ENCODE assay signal across 11 mouse cellular contexts in the genomic region with DNA sequence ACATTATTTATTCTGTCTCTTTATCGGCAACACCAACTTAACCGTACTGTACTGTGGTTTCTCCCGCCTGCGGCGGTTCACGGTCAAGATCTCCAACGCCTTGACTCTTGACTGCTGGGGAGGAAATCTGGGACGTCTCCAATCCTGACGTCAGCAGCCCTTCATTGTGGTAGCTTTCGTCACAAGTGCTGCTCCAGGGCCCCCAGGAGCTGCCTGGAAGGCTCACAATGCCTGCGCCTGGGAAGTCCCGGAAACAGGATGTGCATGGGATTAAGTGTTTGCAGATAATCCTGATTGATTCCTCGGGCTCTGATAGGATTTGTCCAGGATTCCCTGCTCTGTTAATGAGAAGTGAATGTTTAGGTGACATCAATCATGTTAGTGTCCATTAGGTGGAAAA.
DNase-seq lines count a peak whose midpoint lies in the region; ATAC-seq and TF ChIP-seq lines count a peak whose summit lies in the region.
"Had no signal": no experiment of that assay in that cellular context is flagged by ENCODE, and none has a peak within 500 bp of the region (broad histone marks: within the 10 kb centered on the region; RNA-seq: fewer than 3 reads in every experiment).

No protein-coding gene starts in this region.

- peaks cover 17% of the 10 kb centered on the region for H3K4me1 ChIP-seq in heart, embryonic 12.5 days (replicated peaks)
- peaks cover 17% of the 10 kb centered on the region for H3K4me1 ChIP-seq in lung, postnatal 0 days (ENCODE audit: insufficient read depth, low read depth, low read length)

- 32% methylated on average over 13 of the region's 13 CpGs for WGBS in heart, embryonic 12.5 days
- WGBS in lung, postnatal 0 days, result 23% methylated on average over 13 of the region's 13 CpGs

- H3K27ac ChIP-seq in heart, embryonic 12.5 days (ENCODE audit: poor library complexity, severe bottlenecking), result no peak overlapping the region
- 0 out of 2 replicates have a peak overlapping the region, but pooled peaks have one; percentile 43 for H3K27ac ChIP-seq in lung, postnatal 0 days (ENCODE audit: low read length)
- H3K27ac ChIP-seq: heart, embryonic 15.5 days had no signal

- TF ChIP-seq CTCF in lung, postnatal 0 days (IDR thresholded peaks at IDR 0.05), result no peak

- peak; percentile 28; the same call in 1 of the 2 replicates for ATAC-seq in heart, embryonic 12.5 days (ENCODE audit: insufficient number of reproducible peaks, low FRiP score)
- ATAC-seq in lung, postnatal 0 days, result peak; percentile 80
- ATAC-seq: intestine, postnatal 0 days; Patski had no signal

- no peaks in the 10 kb centered on the region for H3K36me3 ChIP-seq in heart, embryonic 12.5 days
- no peaks in the 10 kb centered on the region for H3K36me3 ChIP-seq in lung, postnatal 0 days (ENCODE audit: insufficient read depth, low read length)
- H3K36me3 ChIP-seq: heart, embryonic 15.5 days had no signal

- H3K27me3 ChIP-seq in heart, embryonic 12.5 days (replicated peaks), result no peaks in the 10 kb centered on the region
- H3K27me3 ChIP-seq in lung, postnatal 0 days (replicated peaks; ENCODE audit: insufficient read depth, low read length), result no peaks in the 10 kb centered on the region
- H3K27me3 ChIP-seq: heart, embryonic 15.5 days; Patski had no signal

- no peak overlapping the region for H3K9ac ChIP-seq in heart, embryonic 12.5 days
- H3K9ac ChIP-seq in lung, postnatal 0 days (replicated peaks; ENCODE audit: low read depth), result no peak overlapping the region
- H3K9ac ChIP-seq: heart, embryonic 15.5 days had no signal

- peak; percentile 87 for TF ChIP-seq EP300 in lung, postnatal 0 days (IDR thresholded peaks at IDR 0.05)

- no peak overlapping the region for H3K4me3 ChIP-seq in heart, embryonic 12.5 days
- no peak overlapping the region for H3K4me3 ChIP-seq in lung, postnatal 0 days (ENCODE audit: low read depth, low read length)
- H3K4me3 ChIP-seq: heart, embryonic 15.5 days had no signal

- intact Hi-C loops in heart, postnatal 14 days (cut with DNase I), result loop anchor here (5.0 kb wide), 2 partner anchors 53 to 283 kb away; no protein-coding TSS in a partner anchor

- DNase-seq in heart, adult 8-10 months (ENCODE audit: low spot score), result no peak
- peak; percentile 18 for DNase-seq in adrenal gland, adult 8-10 months
- DNase-seq in heart, postnatal 14 days, result peak; percentile 42 to 55
- peak; percentile 82 for DNase-seq in lung, postnatal 0 days (ENCODE audit: low spot score)
- DNase-seq in thymus, postnatal 4 days, result no peak
- DNase-seq in right cerebral cortex, postnatal 4 days, result no peak
- no peak for DNase-seq in right cerebral cortex, adult 2 months (ENCODE audit: low spot score in 2 of 2)

- H3K4me2 ChIP-seq in heart, embryonic 12.5 days, result no peak overlapping the region
- no peak overlapping the region for H3K4me2 ChIP-seq in lung, postnatal 0 days (replicated peaks; ENCODE audit: low read depth, low read length)
- H3K4me2 ChIP-seq: heart, embryonic 15.5 days had no signal

- no peaks in the 10 kb centered on the region for H3K9me3 ChIP-seq in heart, embryonic 12.5 days (replicated peaks)
- H3K9me3 ChIP-seq in lung, postnatal 0 days (ENCODE audit: low read length), result no peaks in the 10 kb centered on the region
- H3K9me3 ChIP-seq: heart, embryonic 15.5 days had no signal

Comparison
In these comparisons a context has a peak if more than half of its experiments do, and no peak if none do; other contexts are left out.
1. DNase-seq: peak in adrenal gland, adult 8-10 months (single experiment), heart, postnatal 14 days (2 of 2) and lung, postnatal 0 days (single experiment); none in heart, adult 8-10 months (single experiment), thymus, postnatal 4 days (single experiment), right cerebral cortex, postnatal 4 days (single experiment) and right cerebral cortex, adult 2 months (0 of 2).